Mouse (Mus musculus): ENCODE measurements around the gene Cfap43.

Cfap43 gene

DNA sequence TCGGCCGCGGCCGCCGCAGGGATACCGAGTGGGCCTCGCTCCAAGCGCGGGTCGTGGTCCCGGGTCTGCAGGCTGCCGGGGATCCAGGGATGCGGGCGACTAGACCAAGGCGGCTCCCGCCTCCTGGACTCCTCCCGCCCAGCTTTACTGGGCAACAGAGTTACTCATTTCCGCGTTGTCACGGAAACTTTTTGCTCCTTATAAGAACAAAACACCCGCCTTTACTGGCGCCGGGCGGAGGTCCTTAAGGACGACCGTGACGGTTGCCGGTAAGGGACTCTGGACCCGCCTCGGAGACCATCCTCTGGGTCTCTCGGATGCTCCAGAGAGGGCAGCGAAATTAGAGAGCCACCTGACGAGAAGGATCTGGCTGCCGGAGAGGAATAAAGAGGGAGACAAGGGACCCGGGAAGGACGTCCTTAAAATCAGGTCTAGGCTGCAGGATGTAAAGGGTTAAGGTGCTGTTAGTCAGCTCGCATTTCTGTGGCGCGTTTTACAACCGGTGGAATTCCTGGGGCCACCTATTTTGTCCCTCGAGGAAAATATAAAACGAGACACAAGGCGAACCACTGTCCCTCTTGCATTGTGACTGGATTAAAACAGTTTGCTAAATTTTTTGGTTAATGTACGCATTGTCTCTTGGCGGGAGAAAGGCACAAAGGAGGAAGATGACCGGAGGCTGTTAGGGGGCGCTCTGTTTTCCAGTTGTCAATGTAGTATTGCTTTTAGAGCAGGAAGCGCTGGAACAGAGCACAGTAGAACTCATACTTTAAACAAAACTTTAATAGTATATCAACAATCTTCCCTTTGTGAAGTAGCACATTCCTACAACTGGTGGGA, at the start of gene Cfap43, which contains the start of gene Itprip:
TSS of gene Cfap43 (minus strand) at position 162 of the 840 bp plus-strand sequence.
TSS of gene Itprip (minus strand) at position 174 of the 840 bp plus-strand sequence.
- peak; percentile 82 to 83 for DNase-seq (ENCODE audit: low spot score in 2 of 2)

DNA sequence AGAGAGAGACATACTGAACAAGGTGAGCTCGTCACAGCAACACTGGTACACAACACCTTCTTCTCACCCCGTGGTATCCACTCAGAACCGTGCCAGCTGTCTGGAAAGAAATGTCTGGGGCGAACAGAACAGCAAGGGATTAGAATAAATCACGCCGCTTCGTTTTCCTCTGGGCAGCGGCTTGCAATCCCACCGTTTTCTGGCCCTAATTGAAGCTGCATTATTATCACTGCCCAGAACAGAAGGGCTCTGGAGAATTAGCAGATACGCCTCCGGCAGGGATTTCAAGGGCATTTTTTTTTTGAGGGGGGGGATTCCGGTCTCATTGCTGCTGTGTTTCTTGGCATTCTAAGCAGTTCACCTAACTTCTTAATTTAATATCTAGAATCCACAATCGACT, 39.1 kb upstream of the Cfap43 start:
- no peak for DNase-seq (ENCODE audit: low spot score in 2 of 2)

DNA sequence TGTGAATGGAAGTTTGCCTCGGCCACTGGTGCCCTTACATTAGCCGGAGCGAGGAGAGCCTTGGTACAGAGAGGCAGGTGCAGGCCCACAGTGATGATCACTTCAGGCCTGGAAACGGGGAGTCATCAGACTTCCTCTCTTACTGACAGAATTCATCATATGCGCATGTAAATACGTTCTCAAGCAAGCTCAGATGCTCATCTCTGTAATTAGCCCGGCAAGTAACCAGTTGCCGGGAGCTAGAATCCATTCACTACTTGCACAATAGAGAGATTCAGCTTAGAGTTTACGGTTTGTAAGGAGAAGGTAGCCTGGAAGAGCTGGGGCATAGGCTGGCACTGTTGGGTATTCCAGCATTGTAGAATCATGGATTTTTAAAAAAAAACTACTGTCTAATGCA, 34.1 kb upstream of the Cfap43 start:
- no peak for DNase-seq (ENCODE audit: low spot score in 2 of 2)

DNA sequence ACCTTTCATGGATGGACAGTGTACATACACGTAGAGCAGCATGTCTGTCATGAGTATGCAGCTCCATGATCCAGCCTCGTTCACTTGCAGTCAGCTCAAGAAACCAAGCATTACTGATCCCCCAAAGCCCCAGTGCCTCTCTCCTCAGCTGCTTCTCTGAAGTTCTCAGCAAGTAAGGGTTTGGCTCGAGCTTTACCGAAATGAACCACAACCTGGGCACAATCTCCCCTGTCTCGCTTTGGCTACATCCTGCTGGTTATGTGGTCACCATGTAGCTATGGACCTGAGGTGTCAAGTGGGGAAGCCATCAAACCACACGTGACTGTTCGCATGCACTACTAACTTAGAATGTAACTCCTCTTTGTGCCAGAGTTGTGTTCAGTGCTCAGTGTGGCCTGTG, 31.9 kb upstream of the Cfap43 start:
- no peak for DNase-seq (ENCODE audit: low spot score in 2 of 2)

GRCm38 (mm10) chr19:47946821-47947465, 27.9 kb upstream of the Cfap43 start:
- no peak for DNase-seq (ENCODE audit: low spot score in 2 of 2)

- no peak for DNase-seq (ENCODE audit: low spot score in 2 of 2)
Measured at GRCm38 (mm10) chr19:47939361-47939760, 20.3 kb upstream of the Cfap43 start.

- peak; percentile 37 to 39 for DNase-seq (ENCODE audit: low spot score in 2 of 2)
Measured at GRCm38 (mm10) chr19:47937443-47938406, 18.6 kb upstream of the Cfap43 start, which contains the start of gene Cfap58. Gene Cfap58, plus strand, starts transcription at chr19:47937675.

- no peak for DNase-seq (ENCODE audit: low spot score in 2 of 2)
Measured at GRCm38 (mm10) chr19:47936938-47937337, 17.9 kb upstream of the Cfap43 start.

DNA sequence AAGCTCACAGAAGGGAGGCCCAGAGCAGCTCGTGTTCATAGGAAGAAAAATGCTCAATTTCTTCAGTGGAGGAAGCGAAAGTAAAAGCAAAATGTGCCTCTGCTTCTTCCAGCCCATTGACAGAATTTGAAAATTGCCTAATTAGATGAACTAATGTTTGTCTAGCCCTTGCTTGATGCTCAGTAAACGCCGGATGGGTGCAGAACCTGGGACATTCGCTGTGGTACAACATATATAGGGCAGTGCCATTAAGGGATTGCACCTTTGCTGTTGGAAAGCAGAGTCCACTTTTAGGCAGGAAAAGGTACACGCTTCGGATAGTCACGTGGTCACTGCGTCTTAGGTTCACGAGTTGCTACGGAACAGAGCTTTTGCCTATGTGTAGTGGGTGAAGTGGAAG, 17.4 kb upstream of the Cfap43 start:
- no peak for DNase-seq (ENCODE audit: low spot score in 2 of 2)

DNA sequence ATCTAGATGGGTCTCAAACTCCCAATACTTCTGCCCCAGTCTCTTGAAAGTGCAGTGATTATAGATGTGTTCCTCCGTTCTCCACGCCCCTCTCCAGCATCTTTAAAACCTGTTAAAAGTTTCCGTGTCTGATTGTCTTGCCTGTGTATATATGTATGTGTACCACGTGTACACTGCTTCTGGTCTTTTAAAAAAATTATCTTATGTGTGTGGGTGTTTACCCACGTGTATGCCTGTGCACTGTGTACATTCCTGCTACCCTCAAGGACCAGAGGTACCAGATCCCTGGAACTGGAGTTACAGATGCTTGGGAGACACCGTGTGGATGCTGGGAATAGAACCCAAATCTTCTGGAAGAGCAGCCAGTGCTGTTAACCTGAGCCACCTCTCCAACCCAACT, 16.4 kb upstream of the Cfap43 start:
- DNase-seq (ENCODE audit: low spot score in 2 of 2): no peak

DNA sequence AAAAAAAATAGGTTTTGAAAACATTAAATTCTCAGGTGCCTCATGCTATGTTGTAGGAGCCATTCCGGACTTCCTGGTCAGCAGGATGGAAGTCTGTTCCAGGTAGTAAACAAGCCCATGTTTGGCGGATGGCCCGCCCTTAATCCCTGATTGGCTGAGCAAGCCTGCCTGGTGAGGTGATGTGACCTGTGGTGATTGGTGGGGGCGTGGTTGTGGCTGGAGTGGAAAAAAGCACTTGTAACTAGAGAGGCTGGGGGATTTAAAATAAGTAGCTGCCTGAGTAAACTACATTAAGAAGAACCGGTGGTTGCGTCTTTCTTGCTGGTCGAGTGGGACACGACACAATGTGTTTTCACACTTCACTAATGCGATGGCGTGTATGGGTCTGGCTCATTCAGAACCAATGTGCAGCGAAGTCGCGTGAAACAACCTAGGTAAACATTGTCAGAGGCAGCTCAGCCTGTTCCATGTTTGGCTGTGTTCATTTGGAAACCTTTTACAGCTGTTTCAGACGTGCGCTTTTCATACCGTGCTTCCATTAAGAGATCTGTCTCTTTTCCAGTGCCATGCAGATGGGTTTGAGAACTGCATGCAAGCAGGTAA, 15.7 kb upstream of the Cfap43 start:
- DNase-seq (ENCODE audit: low spot score in 2 of 2): peak in 1 of 2 experiments; percentile 13

DNA sequence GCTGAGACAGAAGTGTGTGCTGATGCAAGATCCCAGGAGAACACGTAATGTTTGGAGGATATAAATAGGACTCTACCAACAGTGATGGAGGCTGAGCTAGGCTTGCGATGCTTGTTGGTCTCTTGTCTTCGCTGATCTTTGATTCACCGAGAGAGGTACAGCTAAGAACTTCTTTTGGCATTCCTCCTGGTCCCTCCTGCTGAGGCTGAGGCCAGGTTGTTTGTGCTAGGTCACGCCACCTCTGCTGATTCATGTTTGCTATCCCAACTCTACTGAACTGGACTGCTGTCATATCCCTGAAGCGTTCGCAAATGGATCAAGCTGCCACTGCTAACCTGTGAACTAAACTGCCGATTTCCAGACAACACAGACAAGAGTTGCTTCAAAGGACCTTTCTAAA, 15.1 kb upstream of the Cfap43 start:
- no peak for DNase-seq (ENCODE audit: low spot score in 2 of 2)

- DNase-seq (ENCODE audit: low spot score in 2 of 2): no peak
Measured at GRCm38 (mm10) chr19:47931982-47932638, 13.0 kb upstream of the Cfap43 start.

- peak; percentile 47 to 54 for DNase-seq (ENCODE audit: low spot score in 2 of 2)
Measured at GRCm38 (mm10) chr19:47929043-47929442, 10.0 kb upstream of the Cfap43 start.

GRCm38 (mm10) chr19:47927032-47927431, 7.9 kb upstream of the Cfap43 start:
- DNase-seq (ENCODE audit: low spot score in 2 of 2): no peak

- DNase-seq (ENCODE audit: low spot score in 2 of 2): no peak
Measured at GRCm38 (mm10) chr19:47925819-47926218, 6.7 kb upstream of the Cfap43 start.

- no peak for DNase-seq (ENCODE audit: low spot score in 2 of 2)
Measured at GRCm38 (mm10) chr19:47919966-47920375, 884 bp upstream of the Cfap43 start.

- no peak for DNase-seq (ENCODE audit: low spot score in 2 of 2)
Measured at GRCm38 (mm10) chr19:47918455-47919101, 509 bp downstream of the Cfap43 start.

DNA sequence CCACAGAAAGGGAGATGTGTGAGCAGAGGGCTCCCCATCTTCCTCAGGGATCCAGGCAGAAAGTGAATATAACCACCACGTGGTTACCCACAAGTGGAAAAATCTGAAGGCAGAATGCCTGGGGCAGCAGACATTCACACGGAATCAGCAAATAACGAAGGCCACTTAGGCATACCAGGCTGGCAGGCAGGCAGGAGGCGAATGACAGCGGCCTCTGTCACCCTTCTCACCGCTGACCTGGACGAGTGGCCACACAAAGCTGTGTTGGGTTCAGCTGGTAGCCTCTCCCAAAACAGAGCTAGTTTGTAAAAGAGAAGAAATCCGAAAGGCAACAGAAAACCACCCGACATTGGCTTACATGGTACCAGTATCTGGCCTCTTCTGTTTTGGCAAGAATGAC, 1.1 kb downstream of the Cfap43 start:
- DNase-seq (ENCODE audit: low spot score in 2 of 2): no peak

- no peak for DNase-seq (ENCODE audit: low spot score in 2 of 2)
Measured at GRCm38 (mm10) chr19:47917396-47917795, 1.7 kb downstream of the Cfap43 start.

Data from urinary bladder, postnatal 36 days (tissue).